16 mouse cellular contexts compared by ENCODE assay signal in the genomic region with DNA sequence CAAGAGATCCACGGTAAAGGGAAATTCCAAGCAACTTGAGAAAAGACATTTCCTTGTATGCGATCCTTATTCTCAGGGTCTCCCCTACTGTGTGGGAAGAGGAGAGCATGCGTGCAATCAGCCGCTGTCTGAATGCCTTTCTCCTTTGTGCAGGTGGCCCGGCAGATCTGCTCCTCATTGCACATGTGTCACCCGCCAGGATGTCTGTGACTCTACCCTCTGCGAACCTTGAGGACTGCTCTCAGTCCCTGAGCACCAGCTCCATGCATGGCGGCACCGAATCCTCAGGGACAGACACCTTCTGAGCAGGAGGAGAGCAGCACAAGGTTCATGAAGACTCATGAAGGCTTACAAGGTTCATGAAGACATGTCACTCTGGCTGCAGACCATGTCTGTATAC.
"Had no signal": no experiment of that assay in that cellular context is flagged by ENCODE, and none has a peak within 500 bp of the region (broad histone marks: within the 10 kb centered on the region; RNA-seq: fewer than 3 reads in every experiment).

No protein-coding gene starts in this region.

- H3K4me1 ChIP-seq: liver, embryonic 13.5 days; midbrain, embryonic 12.5 days; neural tube, embryonic 13.5 days; stomach, embryonic 15.5 days had no signal

- H3K27ac ChIP-seq: liver, embryonic 13.5 days; midbrain, embryonic 12.5 days; neural tube, embryonic 13.5 days; stomach, embryonic 15.5 days had no signal

- DNase-seq: kidney, adult 18-20 months; kidney, adult 9 months; kidney, postnatal 14 days; kidney, postnatal 4 days; liver, embryonic 13.5 days; lung, adult 2 months; lung, postnatal 14 days; lung, postnatal 4 days; right cerebral cortex, postnatal 25 days; spleen, adult 18-20 months had no signal

- ATAC-seq: intestine, embryonic 16.5 days; midbrain, embryonic 16.5 days had no signal

- H3K9ac ChIP-seq: liver, embryonic 13.5 days; midbrain, embryonic 12.5 days; neural tube, embryonic 13.5 days; stomach, embryonic 15.5 days had no signal

- H3K4me2 ChIP-seq: liver, embryonic 13.5 days; midbrain, embryonic 12.5 days; neural tube, embryonic 13.5 days; stomach, embryonic 15.5 days had no signal

- H3K27me3 ChIP-seq: liver, embryonic 13.5 days; midbrain, embryonic 12.5 days; neural tube, embryonic 13.5 days; stomach, embryonic 15.5 days had no signal

- H3K9me3 ChIP-seq: liver, embryonic 13.5 days had no signal

- H3K4me3 ChIP-seq: liver, embryonic 13.5 days; midbrain, embryonic 12.5 days; myocyte; neural tube, embryonic 13.5 days; stomach, embryonic 15.5 days had no signal
